Comparison of ENCODE assay signal across 8 mouse cellular contexts in genomic region chr19:24998561-24998960, GRCm38 (mm10). TPM values are rescaled to one million over a fixed set of nuclear protein-coding genes. Genes with fewer than 3 reads are reported as not detected.
DNase-seq lines count a peak whose midpoint lies in the region; ATAC-seq and TF ChIP-seq lines count a peak whose summit lies in the region.

No protein-coding gene starts in this region.

- no peak for DNase-seq in heart, adult 18-20 months
- DNase-seq in MEL (ENCODE audit: low read depth, low spot score), result peak; percentile 81
- DNase-seq in embryonic facial prominence, embryonic 14.5 days (ENCODE audit: low spot score), result no peak
- no peak for DNase-seq in thymus, postnatal 10 days (ENCODE audit: low spot score in 2 of 2)
- DNase-seq in cerebellum, adult 11-12 months, result no peak
- DNase-seq in cerebellum, adult 18-20 months, result no peak

- TF ChIP-seq RAD21 in MEL (IDR thresholded peaks at IDR 0.05; ENCODE audit: low read depth, low read length), result no peak

- H3K9me3 ChIP-seq in heart, embryonic 15.5 days (replicated peaks), result no peaks in the 10 kb centered on the region
- no peaks in the 10 kb centered on the region for H3K9me3 ChIP-seq in MEL (replicated peaks; ENCODE audit: insufficient read depth, low read length)
- H3K9me3 ChIP-seq in embryonic facial prominence, embryonic 14.5 days (ENCODE audit: control insufficient read depth, low read length), result no peaks in the 10 kb centered on the region
- H3K9me3 ChIP-seq in liver, embryonic 16.5 days (replicated peaks; ENCODE audit: control insufficient read depth, low read length), result no peaks in the 10 kb centered on the region

- ATAC-seq in heart, embryonic 15.5 days (replicated peaks; ENCODE audit: insufficient number of reproducible peaks, insufficient read depth, low FRiP score, low read depth), result no peak
- no peak for ATAC-seq in embryonic facial prominence, embryonic 14.5 days (ENCODE audit: low read depth)
- ATAC-seq in liver, embryonic 16.5 days (ENCODE audit: low read depth), result no peak

- no peaks in the 10 kb centered on the region for H3K36me3 ChIP-seq in heart, embryonic 15.5 days
- H3K36me3 ChIP-seq in MEL (ENCODE audit: control insufficient read depth in 1 of 2, insufficient read depth in 2 of 2, low read length in 2 of 2), result peaks cover 0 to 21% of the 10 kb centered on the region in 2 experiments; a peak in 2 of 4 replicates
- no peaks in the 10 kb centered on the region for H3K36me3 ChIP-seq in embryonic facial prominence, embryonic 14.5 days (ENCODE audit: control insufficient read depth, insufficient read depth, low read length)
- H3K36me3 ChIP-seq in liver, embryonic 16.5 days (ENCODE audit: control insufficient read depth, insufficient read depth), result no peaks in the 10 kb centered on the region

- H3K27me3 ChIP-seq in heart, embryonic 15.5 days, result peaks cover 17% of the 10 kb centered on the region
- H3K27me3 ChIP-seq in MEL (ENCODE audit: control insufficient read depth in 1 of 2, insufficient read depth in 2 of 2, low read length in 2 of 2), result no peaks in the 10 kb centered on the region
- peaks cover 66% of the 10 kb centered on the region for H3K27me3 ChIP-seq in embryonic facial prominence, embryonic 14.5 days (replicated peaks; ENCODE audit: control insufficient read depth, insufficient read depth, low read length)
- peaks cover 2% of the 10 kb centered on the region for H3K27me3 ChIP-seq in liver, embryonic 16.5 days (ENCODE audit: control insufficient read depth, insufficient read depth, low read depth, low read length)

- peak overlapping the region; percentile 69 for H3K4me3 ChIP-seq in heart, embryonic 15.5 days
- H3K4me3 ChIP-seq in MEL (ENCODE audit: control insufficient read depth in 1 of 2, insufficient read depth in 1 of 2, low read depth in 2 of 2, low read length in 2 of 2), result peak overlapping the region; percentile 65 to 77
- H3K4me3 ChIP-seq in embryonic facial prominence, embryonic 14.5 days (ENCODE audit: low read depth, low read length), result peak overlapping the region; percentile 67
- peak overlapping the region; percentile 73 for H3K4me3 ChIP-seq in liver, embryonic 16.5 days (ENCODE audit: low read depth, low read length)

- H3K79me2 ChIP-seq in MEL (ENCODE audit: control insufficient read depth, insufficient read depth, low read length, poor library complexity), result peaks cover 5% of the 10 kb centered on the region

- H3K27ac ChIP-seq in heart, embryonic 15.5 days, result no peak overlapping the region
- H3K27ac ChIP-seq in MEL (ENCODE audit: control insufficient read depth, low read depth, low read length), result peak overlapping the region; percentile 79
- H3K27ac ChIP-seq in embryonic facial prominence, embryonic 14.5 days (replicated peaks; ENCODE audit: low read depth, low read length), result no peak overlapping the region
- peak overlapping the region; percentile 6; the same call in 1 of the 2 replicates for H3K27ac ChIP-seq in liver, embryonic 16.5 days (ENCODE audit: low read length)

- H3K4me1 ChIP-seq in heart, embryonic 15.5 days (replicated peaks), result peaks cover 12% of the 10 kb centered on the region
- peaks cover 12 to 17% of the 10 kb centered on the region in 2 experiments; a peak in 3 of 4 replicates for H3K4me1 ChIP-seq in MEL (ENCODE audit: control insufficient read depth in 1 of 2, insufficient read depth in 2 of 2, low read length in 2 of 2)
- no peaks in the 10 kb centered on the region for H3K4me1 ChIP-seq in embryonic facial prominence, embryonic 14.5 days (ENCODE audit: control insufficient read depth, insufficient read depth, low read length)
- peaks cover 13% of the 10 kb centered on the region for H3K4me1 ChIP-seq in liver, embryonic 16.5 days (ENCODE audit: control insufficient read depth, low read depth, low read length)

- peak; percentile 88 to 94 for TF ChIP-seq EP300 in MEL (IDR thresholded peaks at IDR 0.05; ENCODE audit: low read depth in 1 of 2, low read length in 2 of 2)

- WGBS in heart, embryonic 15.5 days, result 64% methylated on average over 5 of the region's 5 CpGs
- WGBS in embryonic facial prominence, embryonic 14.5 days, result 49% methylated on average over 5 of the region's 5 CpGs
- WGBS in liver, embryonic 16.5 days (ENCODE audit: insufficient replicate concordance), result 14% methylated on average over 5 of the region's 5 CpGs

- TF ChIP-seq POLR2A in MEL (IDR thresholded peaks at IDR 0.05; ENCODE audit: control insufficient read depth in 1 of 2, insufficient read depth in 1 of 2, low read depth in 1 of 2, low read length in 2 of 2, poor library complexity in 1 of 2), result no peak

- H3K4me2 ChIP-seq in heart, embryonic 15.5 days, result peak overlapping the region; percentile 80
- peak overlapping the region; percentile 98; the same call in 1 of the 2 replicates for H3K4me2 ChIP-seq in embryonic facial prominence, embryonic 14.5 days (ENCODE audit: low read depth, low read length)
- H3K4me2 ChIP-seq in liver, embryonic 16.5 days (ENCODE audit: low read depth, low read length), result peak overlapping the region; percentile 93

- TF ChIP-seq CTCF in MEL (IDR thresholded peaks at IDR 0.05 in 2 of 3, conservative IDR thresholded peaks at IDR 0.05 in 1 of 3; ENCODE audit: control insufficient read depth in 1 of 3, insufficient read depth in 1 of 3, low read depth in 2 of 3, low read length in 3 of 3, poor library complexity in 1 of 3, severe bottlenecking in 1 of 3), result no peak

- H3K9ac ChIP-seq in heart, embryonic 15.5 days, result no peak overlapping the region
- peak overlapping the region; percentile 85 for H3K9ac ChIP-seq in MEL (ENCODE audit: control insufficient read depth, low read depth, low read length, poor library complexity, severe bottlenecking)
- no peak overlapping the region for H3K9ac ChIP-seq in embryonic facial prominence, embryonic 14.5 days (ENCODE audit: low read depth, low read length)
- no peak overlapping the region; the same call in 1 of the 2 replicates for H3K9ac ChIP-seq in liver, embryonic 16.5 days (ENCODE audit: low read depth, low read length)

TF ChIP-seq in MEL, 35 proteins besides CTCF, POLR2A, EP300 and RAD21 (continues in another document):
- no peak for TF ChIP-seq ZMIZ1 (IDR thresholded peaks at IDR 0.05; ENCODE audit: low read depth, low read length)
- TF ChIP-seq HCFC1 (IDR thresholded peaks at IDR 0.05; ENCODE audit: low read depth, low read length), result no peak
- TF ChIP-seq ELF1 (IDR thresholded peaks at IDR 0.05; ENCODE audit: low read depth, low read length), result no peak
- TF ChIP-seq ZNF384 (IDR thresholded peaks at IDR 0.05; ENCODE audit: low read depth, low read length), result peak; percentile 77
- peak; percentile 79; the same call in 1 of the 2 replicates for TF ChIP-seq MYC (IDR thresholded peaks at IDR 0.05; ENCODE audit: low read depth, low read length)
- TF ChIP-seq MEF2A (IDR thresholded peaks at IDR 0.05; ENCODE audit: extremely low read depth, insufficient replicate concordance, low read depth, low read length, poor library complexity, severe bottlenecking), result peak; percentile 93; the same call in 1 of the 2 replicates
- TF ChIP-seq GABPA (IDR thresholded peaks at IDR 0.05; ENCODE audit: low read depth, low read length), result no peak
- TF ChIP-seq POLR2AphosphoS5 (IDR thresholded peaks at IDR 0.05; ENCODE audit: borderline replicate concordance, low read depth, low read length), result no peak
- TF ChIP-seq UBTF (IDR thresholded peaks at IDR 0.05; ENCODE audit: borderline replicate concordance, insufficient read depth, low read depth, low read length), result no peak
- peak; percentile 84 for TF ChIP-seq ETS1 (IDR thresholded peaks at IDR 0.05; ENCODE audit: low read depth, low read length)
- no peak for TF ChIP-seq SMC3 (IDR thresholded peaks at IDR 0.05; ENCODE audit: low read depth, low read length)
- peak; percentile 91 for TF ChIP-seq TCF12 (IDR thresholded peaks at IDR 0.05; ENCODE audit: low read depth, low read length)
- TF ChIP-seq NRF1 (IDR thresholded peaks at IDR 0.05; ENCODE audit: insufficient read depth, low read depth, low read length, poor library complexity, severe bottlenecking), result no peak
- TF ChIP-seq CHD1 (IDR thresholded peaks at IDR 0.05; ENCODE audit: low read depth, low read length), result no peak
- TF ChIP-seq KAT2A (conservative IDR thresholded peaks at IDR 0.05; ENCODE audit: low read depth, low read length), result no peak
- peak; percentile 38; the same call in 1 of the 2 replicates for TF ChIP-seq MAX (IDR thresholded peaks at IDR 0.05; ENCODE audit: low read length)
- peak; percentile 80 for TF ChIP-seq GATA1 (IDR thresholded peaks at IDR 0.05; ENCODE audit: low read depth, low read length)
- TF ChIP-seq ZKSCAN1 (IDR thresholded peaks at IDR 0.05; ENCODE audit: low read depth, low read length), result no peak
- 0 out of 2 replicates have a peak, but pooled peaks have one; percentile 21 for TF ChIP-seq USF1 (IDR thresholded peaks at IDR 0.05; ENCODE audit: low read depth, low read length)
- peak; percentile 63; the same call in 1 of the 2 replicates for TF ChIP-seq MAFK (IDR thresholded peaks at IDR 0.05; ENCODE audit: borderline replicate concordance, low read depth, low read length)
- TF ChIP-seq BHLHE40 (IDR thresholded peaks at IDR 0.05; ENCODE audit: borderline replicate concordance, low read depth, low read length), result peak; percentile 53; the same call in 1 of the 2 replicates
- TF ChIP-seq ZC3H11A (IDR thresholded peaks at IDR 0.05; ENCODE audit: low read depth, low read length), result no peak
- peak; percentile 84 for TF ChIP-seq SIN3A (IDR thresholded peaks at IDR 0.05; ENCODE audit: low read length)

RNA-seq across cellular contexts. Expression of gene Dock8, which starts 0.8 kb away (rescaled TPM):
- polyA plus RNA-seq in heart, embryonic 15.5 days (2015; fragmentation: Nextera tagmentation; extraction: Ambion mirVana), result 3.8 and 8.0 TPM in 2 replicates
- total RNA-seq in heart, adult 18-20 months (2021), result 10 to 100 TPM; 21.3 to 31.6 TPM
- total RNA-seq in MEL (2012; rRNA removed), result 16.1 and 17.8 TPM in 2 replicates
- polyA plus RNA-seq in MEL (2012; ENCODE audit: insufficient read depth in 1 of 2, insufficient read length in 2 of 2, low read depth in 1 of 2, low replicate concordance in 2 of 2, missing spikeins in 1 of 2), result 10 to 100 TPM in 1 of 2 experiments, not detected in 1; 30.1 TPM
- 4.4 and 5.6 TPM in 2 replicates for polyA plus RNA-seq in embryonic facial prominence, embryonic 14.5 days (2014; fragmentation: Nextera tagmentation; extraction: Ambion mirVana)
- 6.2 and 8.4 TPM in 2 replicates for polyA plus RNA-seq in liver, embryonic 16.5 days (2015; fragmentation: Nextera tagmentation; extraction: Ambion mirVana)

RNA-seq across cellular contexts. Expression of gene Cbwd1, which starts 37.2 kb away (rescaled TPM):
- polyA plus RNA-seq in heart, embryonic 15.5 days (2015; fragmentation: Nextera tagmentation; extraction: Ambion mirVana), result 14.2 and 16.1 TPM in 2 replicates
- 10 to 100 TPM; 11.9 to 13.2 TPM for total RNA-seq in heart, adult 18-20 months (2021)
- total RNA-seq in MEL (2012; rRNA removed), result 20.5 and 24.0 TPM in 2 replicates
- polyA plus RNA-seq in MEL (2012; ENCODE audit: insufficient read depth in 1 of 2, insufficient read length in 2 of 2, low read depth in 1 of 2, low replicate concordance in 2 of 2, missing spikeins in 1 of 2), result 10 to 100 TPM in 1 of 2 experiments, not detected in 1; 14.2 TPM
- 18.6 and 20.0 TPM in 2 replicates for polyA plus RNA-seq in embryonic facial prominence, embryonic 14.5 days (2014; fragmentation: Nextera tagmentation; extraction: Ambion mirVana)
- polyA plus RNA-seq in liver, embryonic 16.5 days (2015; fragmentation: Nextera tagmentation; extraction: Ambion mirVana), result 6.8 and 8.3 TPM in 2 replicates

Comparison
In these comparisons a context has a peak if more than half of its experiments do, and no peak if none do; other contexts are left out.
1. H3K27ac ChIP-seq: peak in MEL (single experiment) and liver, embryonic 16.5 days (single experiment); none in heart, embryonic 15.5 days (single experiment) and embryonic facial prominence, embryonic 14.5 days (single experiment).
2. Peak in every context shown above with its lines, with median percentiles within 50 percentile points of each other: H3K4me2 ChIP-seq and H3K4me3 ChIP-seq.